Mouse (Mus musculus): ENCODE measurements around the gene Htra3. TPM values are rescaled to one million over a fixed set of nuclear protein-coding genes. Genes with fewer than 3 reads are reported as not detected.

The Htra3 gene
- total and polyA plus RNA-seq, 3 experiments = not detected

DNA sequence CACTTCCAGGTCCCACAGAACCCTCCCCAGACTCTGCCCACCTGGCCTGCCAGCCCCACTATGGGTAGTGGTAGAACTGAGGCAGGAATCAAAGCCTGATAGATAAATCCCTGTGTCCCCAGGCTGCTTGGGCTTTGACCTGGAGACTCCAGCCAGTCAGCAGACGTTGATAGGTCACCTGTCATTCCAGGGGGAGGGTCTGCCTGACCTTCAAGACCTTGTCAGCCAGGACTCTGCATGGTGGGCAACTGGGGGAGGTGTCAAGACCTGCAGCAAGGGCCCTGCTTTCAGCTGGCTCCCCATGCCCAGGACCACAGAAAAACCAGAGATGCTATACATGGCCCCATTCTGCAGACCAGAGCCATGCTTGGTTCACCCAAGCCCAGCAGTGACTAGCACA is 7.0 kb downstream of the Htra3 start:
- no peak for TF ChIP-seq ZNF384 (IDR thresholded peaks at IDR 0.05; ENCODE audit: low read depth, low read length)
- no peak for TF ChIP-seq ETS1 (IDR thresholded peaks at IDR 0.05; ENCODE audit: low read depth, low read length)
- no peak for TF ChIP-seq NELFE (IDR thresholded peaks at IDR 0.05; ENCODE audit: low read depth, low read length)
- no peak for TF ChIP-seq CTCF (IDR thresholded peaks at IDR 0.05 in 2 of 3, conservative IDR thresholded peaks at IDR 0.05 in 1 of 3; ENCODE audit: control insufficient read depth in 1 of 3, insufficient read depth in 1 of 3, low read depth in 2 of 3, low read length in 3 of 3, poor library complexity in 1 of 3, severe bottlenecking in 1 of 3)
- TF ChIP-seq POLR2AphosphoS5 (IDR thresholded peaks at IDR 0.05; ENCODE audit: borderline replicate concordance, low read depth, low read length) = no peak
- TF ChIP-seq MAFK (IDR thresholded peaks at IDR 0.05; ENCODE audit: borderline replicate concordance, low read depth, low read length) = no peak
- TF ChIP-seq MYC (IDR thresholded peaks at IDR 0.05; ENCODE audit: low read depth, low read length) = no peak
- no peak for TF ChIP-seq RCOR1 (IDR thresholded peaks at IDR 0.05; ENCODE audit: low read depth, low read length)
- TF ChIP-seq USF2 (IDR thresholded peaks at IDR 0.05; ENCODE audit: borderline replicate concordance in 1 of 2, insufficient read depth in 1 of 2, low read depth in 1 of 2, low read length in 2 of 2) = no peak
- TF ChIP-seq ZC3H11A (IDR thresholded peaks at IDR 0.05; ENCODE audit: low read depth, low read length) = no peak
- no peak for TF ChIP-seq MAX (IDR thresholded peaks at IDR 0.05; ENCODE audit: low read length)
- no peak for TF ChIP-seq ELF1 (IDR thresholded peaks at IDR 0.05; ENCODE audit: low read depth, low read length)
- no peaks in the 10 kb centered on the region for H3K4me1 ChIP-seq (ENCODE audit: control insufficient read depth in 1 of 2, insufficient read depth in 2 of 2, low read length in 2 of 2)
- H3K27ac ChIP-seq (ENCODE audit: control insufficient read depth, low read depth, low read length) = no peak overlapping the region
- no peak for DNase-seq (ENCODE audit: low read depth, low spot score)
- no peaks in the 10 kb centered on the region for H3K27me3 ChIP-seq (ENCODE audit: control insufficient read depth in 1 of 2, insufficient read depth in 2 of 2, low read length in 2 of 2)
- no peaks in the 10 kb centered on the region for H3K79me2 ChIP-seq (ENCODE audit: control insufficient read depth, insufficient read depth, low read length, poor library complexity)
- H3K4me3 ChIP-seq (ENCODE audit: control insufficient read depth in 1 of 2, insufficient read depth in 1 of 2, low read depth in 2 of 2, low read length in 2 of 2) = no peak overlapping the region
- H3K36me3 ChIP-seq (ENCODE audit: control insufficient read depth in 1 of 2, insufficient read depth in 2 of 2, low read length in 2 of 2) = no peaks in the 10 kb centered on the region
- H3K9me3 ChIP-seq (replicated peaks; ENCODE audit: insufficient read depth, low read length) = no peaks in the 10 kb centered on the region; the same call in 1 of the 2 replicates
- H3K9ac ChIP-seq (ENCODE audit: control insufficient read depth, low read depth, low read length, poor library complexity, severe bottlenecking) = no peak overlapping the region

DNA sequence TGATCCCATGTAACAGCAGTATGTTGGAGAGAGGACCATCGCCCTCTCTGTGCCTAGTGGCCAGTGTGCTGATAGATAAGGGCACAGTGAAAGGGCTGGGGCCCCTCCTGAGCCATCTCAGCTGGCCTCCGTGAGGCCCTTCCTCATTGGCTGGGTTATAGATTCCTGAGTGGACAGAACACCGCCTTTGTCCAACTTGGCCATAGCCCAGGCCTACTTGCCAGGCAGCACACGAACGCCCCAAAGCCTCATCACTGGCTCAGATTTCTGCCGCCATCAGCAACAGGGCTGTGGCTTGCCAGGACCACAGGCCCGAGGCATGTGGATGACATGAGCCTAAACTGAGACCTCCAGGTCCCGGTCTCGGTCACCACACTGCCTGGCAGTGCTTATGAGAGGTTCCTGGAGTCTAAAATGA is 8.1 kb downstream of the Htra3 start:
- no peak for DNase-seq (ENCODE audit: low read depth, low spot score)
- TF ChIP-seq ELF1 (IDR thresholded peaks at IDR 0.05; ENCODE audit: low read depth, low read length) (no peak), POLR2A (IDR thresholded peaks at IDR 0.05; ENCODE audit: control insufficient read depth in 1 of 2, insufficient read depth in 1 of 2, low read depth in 1 of 2, low read length in 2 of 2, poor library complexity in 1 of 2) (no peak), TBP (IDR thresholded peaks at IDR 0.05; ENCODE audit: low read depth, low read length) (no peak), POLR2AphosphoS2 (IDR thresholded peaks at IDR 0.05; ENCODE audit: low read length) (no peak), CHD2 (IDR thresholded peaks at IDR 0.05; ENCODE audit: low read length) (no peak), ZMIZ1 (IDR thresholded peaks at IDR 0.05; ENCODE audit: low read depth, low read length) (no peak), NELFE (IDR thresholded peaks at IDR 0.05; ENCODE audit: low read depth, low read length) (no peak), JUND (IDR thresholded peaks at IDR 0.05; ENCODE audit: low read depth, low read length) (no peak), MYB (IDR thresholded peaks at IDR 0.05; ENCODE audit: low read depth, low read length) (no peak), E2F4 (IDR thresholded peaks at IDR 0.05; ENCODE audit: borderline replicate concordance, low read depth, low read length) (no peak), KAT2A (conservative IDR thresholded peaks at IDR 0.05; ENCODE audit: low read depth, low read length) (no peak), NRF1 (IDR thresholded peaks at IDR 0.05; ENCODE audit: insufficient read depth, low read depth, low read length, poor library complexity, severe bottlenecking) (no peak), TCF12 (IDR thresholded peaks at IDR 0.05; ENCODE audit: low read depth, low read length) (no peak), SIN3A (IDR thresholded peaks at IDR 0.05; ENCODE audit: low read length) (no peak), USF1 (IDR thresholded peaks at IDR 0.05; ENCODE audit: low read depth, low read length) (no peak), MAZ (IDR thresholded peaks at IDR 0.05; ENCODE audit: low read depth, low read length) (no peak)
- Histone ChIP-seq H3K36me3 (ENCODE audit: control insufficient read depth in 1 of 2, insufficient read depth in 2 of 2, low read length in 2 of 2) (no peaks in the 10 kb centered on the region), H3K79me2 (ENCODE audit: control insufficient read depth, insufficient read depth, low read length, poor library complexity) (no peaks in the 10 kb centered on the region), H3K27me3 (ENCODE audit: control insufficient read depth in 1 of 2, insufficient read depth in 2 of 2, low read length in 2 of 2) (no peaks in the 10 kb centered on the region), H3K4me3 (ENCODE audit: control insufficient read depth in 1 of 2, insufficient read depth in 1 of 2, low read depth in 2 of 2, low read length in 2 of 2) (no peak overlapping the region), H3K9ac (ENCODE audit: control insufficient read depth, low read depth, low read length, poor library complexity, severe bottlenecking) (no peak overlapping the region), H3K9me3 (replicated peaks; ENCODE audit: insufficient read depth, low read length) (no peaks in the 10 kb centered on the region; the same call in 1 of the 2 replicates), H3K27ac (ENCODE audit: control insufficient read depth, low read depth, low read length) (no peak overlapping the region), H3K4me1 (ENCODE audit: control insufficient read depth in 1 of 2, insufficient read depth in 2 of 2, low read length in 2 of 2) (no peaks in the 10 kb centered on the region)

Data from MEL (cell line).